Mouse (Mus musculus) testis, adult 2 months (tissue): Measurements from ENCODE around the gene Clec1b.

ENCODE experiments used
- CTCF ChIP-seq: fragments of 200-500 bp; IDR thresholded peaks from 2 replicates; pipeline ENCODE4 v1.5.1; 2012; ENCODE audit warnings: low read depth, mild to moderate bottlenecking, inconsistent platforms, low read length, moderate library complexity; ENCODE audit not compliant: control insufficient read depth, insufficient read depth, insufficient replicate concordance
- POLR2A ChIP-seq: fragments of 200-500 bp; IDR thresholded peaks from 2 replicates; pipeline ENCODE4 v1.6.1; 2012; ENCODE audit warnings: low read depth, mild to moderate bottlenecking, inconsistent platforms, low read length, moderate library complexity; ENCODE audit not compliant: control insufficient read depth

- no peak for TF ChIP-seq POLR2A
- TF ChIP-seq CTCF: no peak
Measured at GRCm38 (mm10) chr6:129451411-129452039, 54.4 kb downstream of the Clec1b start, which contains the start of gene Clec1a.
